Mouse (Mus musculus) leukemia stem cell, adult 10-12 weeks (primary cell): ENCODE results near the gene Gal. TPM values are rescaled to one million over a fixed set of nuclear protein-coding genes. Genes with fewer than 3 reads are reported as not detected.

Experiments used
- polyA plus RNA-seq: library from polyadenylated mRNA; stranded (reverse); fragments of >175 nt; gene quantifications from 2 replicates; pipeline ENCODE4 v1.2.3, GENCODE M21; 2012; ENCODE audit warnings: low replicate concordance

The Gal gene
- not detected in 2 replicates for polyA plus RNA-seq

GRCm38 (mm10) chr19:3414268-3414733, at the start of gene Gal:
Gal (minus strand) TSS chr19:3414544.

GRCm38 (mm10) chr19:3388629-3389057, 25.7 kb downstream of the Gal start, which contains the start of gene Tesmin:
Tesmin (plus strand) TSS chr19:3388857.

Other genes starting within 250 kb of the Gal start
- 1.8 and 28.2 TPM in 2 replicates for gene Mrpl21, start 131.6 kb downstream of the Gal start, polyA plus RNA-seq
- 7.2 and 10.0 TPM in 2 replicates for gene Ighmbp2, start 131.5 kb downstream of the Gal start, polyA plus RNA-seq
- 17.6 and 19.6 TPM in 2 replicates for gene Cpt1a, start 92.2 kb downstream of the Gal start, polyA plus RNA-seq
- gene Tesmin, start 25.7 kb downstream of the Gal start, polyA plus RNA-seq, result 0.48 and 0.63 TPM in 2 replicates
- gene Ppp6r3, start 161.2 kb upstream of the Gal start, polyA plus RNA-seq, result 11.1 and 60.9 TPM in 2 replicates